Mouse (Mus musculus): ENCODE data around the gene Pla2r1. TPM values are rescaled to one million over a fixed set of nuclear protein-coding genes. Genes with fewer than 3 reads are reported as not detected.

Gene Pla2r1
- polyA plus RNA-seq, 1 experiment, result 0.42 TPM

DNA sequence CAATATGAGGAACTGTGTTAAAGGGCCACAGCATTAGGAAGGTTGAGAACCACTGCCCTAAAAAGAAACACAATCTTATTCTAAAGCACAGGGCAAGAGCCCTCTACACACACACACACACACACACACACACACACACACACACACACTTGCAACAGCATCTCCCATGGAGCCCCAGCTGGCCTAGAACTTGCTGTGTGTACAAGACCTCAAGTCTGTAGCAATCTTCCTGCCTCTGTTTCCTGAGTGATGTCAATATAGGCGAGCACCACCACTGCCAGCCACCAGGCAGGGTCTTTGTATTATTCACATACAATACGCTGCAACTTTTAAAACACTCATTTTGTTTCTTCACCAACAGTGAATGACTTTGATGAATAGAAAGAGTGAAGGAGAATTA, 145.7 kb downstream of the Pla2r1 start:
- WGBS, result 30% methylated on average over 2 of the region's 2 CpGs
- Histone ChIP-seq H3K27ac (ENCODE audit: control insufficient read depth, insufficient read depth, low read depth, low read length, poor library complexity) (peak overlapping the region; percentile 53), H3K4me3 (replicated peaks; ENCODE audit: control insufficient read depth, low read depth, low read length) (no peak overlapping the region), H3K4me1 (ENCODE audit: control insufficient read depth, insufficient read depth, low read length) (peaks cover 2% of the 10 kb centered on the region; the same call in 1 of the 2 replicates)
- no peak for TF ChIP-seq CTCF (IDR thresholded peaks at IDR 0.05; ENCODE audit: control insufficient read depth, insufficient read depth, low read length)
- TF ChIP-seq POLR2A (IDR thresholded peaks at IDR 0.05; ENCODE audit: borderline replicate concordance, control insufficient read depth, low read depth, low read length), result no peak

GRCm38 (mm10) chr2:60405431-60405830, 147.7 kb downstream of the Pla2r1 start:
- WGBS, result 42% methylated on average over 5 of the region's 5 CpGs
- TF ChIP-seq CTCF (IDR thresholded peaks at IDR 0.05; ENCODE audit: control insufficient read depth, insufficient read depth, low read length) (no peak), POLR2A (IDR thresholded peaks at IDR 0.05; ENCODE audit: borderline replicate concordance, control insufficient read depth, low read depth, low read length) (no peak)
- Histone ChIP-seq H3K27ac (ENCODE audit: control insufficient read depth, insufficient read depth, low read depth, low read length, poor library complexity) (peak overlapping the region; percentile 12; the same call in 1 of the 2 replicates), H3K4me3 (replicated peaks; ENCODE audit: control insufficient read depth, low read depth, low read length) (no peak overlapping the region), H3K4me1 (ENCODE audit: control insufficient read depth, insufficient read depth, low read length) (peaks cover 2% of the 10 kb centered on the region; the same call in 1 of the 2 replicates)

- Histone ChIP-seq H3K4me3 (replicated peaks; ENCODE audit: control insufficient read depth, low read depth, low read length) (no peak overlapping the region), H3K4me1 (ENCODE audit: control insufficient read depth, insufficient read depth, low read length) (peaks cover 2% of the 10 kb centered on the region; the same call in 1 of the 2 replicates), H3K27ac (ENCODE audit: control insufficient read depth, insufficient read depth, low read depth, low read length, poor library complexity) (no peak overlapping the region)
- no peak for TF ChIP-seq POLR2A (IDR thresholded peaks at IDR 0.05; ENCODE audit: borderline replicate concordance, control insufficient read depth, low read depth, low read length)
- no peak for TF ChIP-seq CTCF (IDR thresholded peaks at IDR 0.05; ENCODE audit: control insufficient read depth, insufficient read depth, low read length)
- 85% methylated on average over 7 of the region's 7 CpGs for WGBS
These were observed 148.3 kb downstream of the Pla2r1 start for GRCm38 (mm10) chr2:60404763-60405162.

GRCm38 (mm10) chr2:60401694-60402093, 151.4 kb downstream of the Pla2r1 start:
- no peaks in the 10 kb centered on the region; the same call in 1 of the 2 replicates for H3K4me1 ChIP-seq (ENCODE audit: control insufficient read depth, insufficient read depth, low read length)
- no peak for TF ChIP-seq POLR2A (IDR thresholded peaks at IDR 0.05; ENCODE audit: borderline replicate concordance, control insufficient read depth, low read depth, low read length)
- TF ChIP-seq CTCF (IDR thresholded peaks at IDR 0.05; ENCODE audit: control insufficient read depth, insufficient read depth, low read length), result no peak
- H3K27ac ChIP-seq (ENCODE audit: control insufficient read depth, insufficient read depth, low read depth, low read length, poor library complexity), result no peak overlapping the region
- 62% methylated on average over 5 of the region's 5 CpGs for WGBS
- no peak overlapping the region for H3K4me3 ChIP-seq (replicated peaks; ENCODE audit: control insufficient read depth, low read depth, low read length)

DNA sequence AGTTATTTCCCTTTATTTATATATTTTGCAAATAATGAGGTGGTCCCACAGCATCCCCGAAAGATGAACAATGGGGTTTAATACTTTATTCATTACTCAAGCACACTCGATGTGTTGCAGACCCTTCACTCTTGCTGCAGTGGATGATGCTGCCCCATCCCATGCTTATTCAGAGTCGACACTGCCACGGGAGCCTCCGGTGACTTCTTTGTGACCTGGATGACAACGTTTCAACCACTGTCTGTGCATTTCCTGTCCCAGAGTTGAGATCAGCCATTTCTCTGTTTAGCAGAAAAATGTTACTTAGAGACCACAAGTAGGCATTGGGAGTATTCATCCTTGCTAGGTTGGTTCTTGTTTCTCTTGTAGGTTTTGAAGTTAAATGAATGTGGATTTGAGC, 159.3 kb downstream of the Pla2r1 start:
- no peak for TF ChIP-seq CTCF (IDR thresholded peaks at IDR 0.05; ENCODE audit: control insufficient read depth, insufficient read depth, low read length)
- TF ChIP-seq POLR2A (IDR thresholded peaks at IDR 0.05; ENCODE audit: borderline replicate concordance, control insufficient read depth, low read depth, low read length), result no peak
- H3K4me3 ChIP-seq (replicated peaks; ENCODE audit: control insufficient read depth, low read depth, low read length), result no peak overlapping the region
- 59% methylated on average over 6 of the region's 6 CpGs for WGBS
- H3K27ac ChIP-seq (ENCODE audit: control insufficient read depth, insufficient read depth, low read depth, low read length, poor library complexity), result no peak overlapping the region
- H3K4me1 ChIP-seq (ENCODE audit: control insufficient read depth, insufficient read depth, low read length), result no peaks in the 10 kb centered on the region; the same call in 1 of the 2 replicates

- TF ChIP-seq CTCF (IDR thresholded peaks at IDR 0.05; ENCODE audit: control insufficient read depth, insufficient read depth, low read length) (no peak), POLR2A (IDR thresholded peaks at IDR 0.05; ENCODE audit: borderline replicate concordance, control insufficient read depth, low read depth, low read length) (no peak)
- Histone ChIP-seq H3K27ac (ENCODE audit: control insufficient read depth, insufficient read depth, low read depth, low read length, poor library complexity) (no peak overlapping the region), H3K4me1 (ENCODE audit: control insufficient read depth, insufficient read depth, low read length) (no peaks in the 10 kb centered on the region; the same call in 1 of the 2 replicates), H3K4me3 (replicated peaks; ENCODE audit: control insufficient read depth, low read depth, low read length) (no peak overlapping the region)
- 87% methylated on average over 4 of the region's 4 CpGs for WGBS
These were observed 160.8 kb downstream of the Pla2r1 start for GRCm38 (mm10) chr2:60392286-60392685.

- Histone ChIP-seq H3K4me3 (replicated peaks; ENCODE audit: control insufficient read depth, low read depth, low read length) (no peak overlapping the region), H3K4me1 (ENCODE audit: control insufficient read depth, insufficient read depth, low read length) (no peaks in the 10 kb centered on the region; the same call in 1 of the 2 replicates), H3K27ac (ENCODE audit: control insufficient read depth, insufficient read depth, low read depth, low read length, poor library complexity) (no peak overlapping the region)
- TF ChIP-seq CTCF (IDR thresholded peaks at IDR 0.05; ENCODE audit: control insufficient read depth, insufficient read depth, low read length) (no peak), POLR2A (IDR thresholded peaks at IDR 0.05; ENCODE audit: borderline replicate concordance, control insufficient read depth, low read depth, low read length) (no peak)
- WGBS, result 47% methylated on average over 3 of the region's 3 CpGs
These were observed 165.7 kb downstream of the Pla2r1 start for GRCm38 (mm10) chr2:60387363-60387762.

GRCm38 (mm10) chr2:60386835-60387234, 166.3 kb downstream of the Pla2r1 start:
- no peak for TF ChIP-seq POLR2A (IDR thresholded peaks at IDR 0.05; ENCODE audit: borderline replicate concordance, control insufficient read depth, low read depth, low read length)
- TF ChIP-seq CTCF (IDR thresholded peaks at IDR 0.05; ENCODE audit: control insufficient read depth, insufficient read depth, low read length), result no peak
- Histone ChIP-seq H3K4me3 (replicated peaks; ENCODE audit: control insufficient read depth, low read depth, low read length) (no peak overlapping the region), H3K4me1 (ENCODE audit: control insufficient read depth, insufficient read depth, low read length) (no peaks in the 10 kb centered on the region; the same call in 1 of the 2 replicates), H3K27ac (ENCODE audit: control insufficient read depth, insufficient read depth, low read depth, low read length, poor library complexity) (no peak overlapping the region)
- 46% methylated on average over 2 of the region's 2 CpGs for WGBS

- Histone ChIP-seq H3K27ac (ENCODE audit: control insufficient read depth, insufficient read depth, low read depth, low read length, poor library complexity) (no peak overlapping the region), H3K4me3 (replicated peaks; ENCODE audit: control insufficient read depth, low read depth, low read length) (no peak overlapping the region), H3K4me1 (ENCODE audit: control insufficient read depth, insufficient read depth, low read length) (no peaks in the 10 kb centered on the region; the same call in 1 of the 2 replicates)
- no peak for TF ChIP-seq POLR2A (IDR thresholded peaks at IDR 0.05; ENCODE audit: borderline replicate concordance, control insufficient read depth, low read depth, low read length)
- no peak for TF ChIP-seq CTCF (IDR thresholded peaks at IDR 0.05; ENCODE audit: control insufficient read depth, insufficient read depth, low read length)
These were observed 168.4 kb downstream of the Pla2r1 start for GRCm38 (mm10) chr2:60384763-60385085.

All from bone marrow, adult 2 months (tissue).